In the genomic region with DNA sequence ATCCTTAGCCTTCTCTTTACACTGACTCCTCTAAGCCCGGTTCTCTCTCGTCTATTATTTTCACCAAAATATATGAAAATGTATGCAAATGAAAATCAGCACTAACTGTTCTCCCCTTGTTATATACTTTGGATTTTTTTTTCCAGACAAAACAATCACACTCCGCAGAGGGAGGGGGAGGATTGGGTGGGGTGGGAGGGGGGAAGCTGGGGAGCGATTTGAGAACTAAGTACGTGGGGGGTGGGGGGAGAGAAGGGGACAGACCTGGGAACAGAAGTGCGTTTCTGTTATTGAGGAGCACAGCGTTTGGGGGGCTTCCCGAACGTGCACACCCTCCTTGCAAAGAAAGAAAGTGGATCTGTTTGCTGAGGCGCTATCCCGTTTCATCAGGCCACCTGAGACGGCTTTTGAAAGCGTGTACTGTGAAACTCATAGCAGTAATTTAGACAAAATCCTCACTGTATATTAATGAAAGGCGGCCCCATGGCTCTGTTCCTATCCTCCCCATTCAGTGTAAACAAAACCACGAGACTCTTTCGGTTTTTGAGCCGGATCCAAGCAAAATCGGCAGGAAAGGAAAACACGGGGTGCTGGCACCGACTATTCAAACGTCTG, we compare ENCODE assay signal across 9 mouse cellular contexts. TPM values are rescaled to one million over a fixed set of nuclear protein-coding genes. Genes with fewer than 3 reads are reported as not detected.
DNase-seq lines count a peak whose midpoint lies in the region; ATAC-seq lines count a peak whose summit lies in the region.
"Had no signal": no experiment of that assay in that cellular context is flagged by ENCODE, and none has a peak within 500 bp of the region (broad histone marks: within the 10 kb centered on the region; RNA-seq: fewer than 3 reads in every experiment).

No protein-coding gene starts in this region.

- peak; percentile 1; the same call in 1 of the 2 replicates for ATAC-seq in midbrain, embryonic 11.5 days (ENCODE audit: low FRiP score)

- WGBS in hindbrain, embryonic 10.5 days, result under 1% methylated on average over 21 of the region's 21 CpGs
- under 1% methylated on average over 19 of the region's 21 CpGs for WGBS in midbrain, embryonic 11.5 days

- DNase-seq in kidney, adult 9 months, result peak; percentile 42
- no peak for DNase-seq in kidney, postnatal 25 days
- peak; percentile 45 for DNase-seq in embryo, embryonic 9.5 days (ENCODE audit: extremely low spot score)
- DNase-seq in hindbrain, embryonic 10.5 days (ENCODE audit: low spot score), result peak; percentile 67
- peak; percentile 95 for DNase-seq in midbrain, embryonic 11.5 days (ENCODE audit: low spot score, missing footprints)
- no peak for DNase-seq in frontal cortex, postnatal 25 days (ENCODE audit: low spot score in 2 of 2)
- no peak for DNase-seq in lung, postnatal 25 days (ENCODE audit: low spot score)
- no peak for DNase-seq in layer of hippocampus, adult 11-12 months (ENCODE audit: low spot score)

- peak overlapping the region; percentile 97 for H3K27ac ChIP-seq in hindbrain, embryonic 10.5 days
- H3K27ac ChIP-seq in midbrain, embryonic 11.5 days (ENCODE audit: low read depth, low read length), result peak overlapping the region; percentile 98
- H3K27ac ChIP-seq: macrophage had no signal

- H3K4me2 ChIP-seq in midbrain, embryonic 11.5 days, result peak overlapping the region; percentile 97

- H3K9ac ChIP-seq in midbrain, embryonic 11.5 days (ENCODE audit: low read length), result peak overlapping the region; percentile 93

- peak overlapping the region; percentile 84 for H3K4me3 ChIP-seq in hindbrain, embryonic 10.5 days
- H3K4me3 ChIP-seq in midbrain, embryonic 11.5 days (ENCODE audit: low read depth, low read length), result peak overlapping the region; percentile 100

- H3K27me3 ChIP-seq in hindbrain, embryonic 10.5 days (ENCODE audit: insufficient read depth, poor library complexity, severe bottlenecking), result peaks cover 47% of the 10 kb centered on the region
- no peaks in the 10 kb centered on the region for H3K27me3 ChIP-seq in midbrain, embryonic 11.5 days (ENCODE audit: control insufficient read depth, insufficient read depth, low read length)

- H3K9me3 ChIP-seq in hindbrain, embryonic 10.5 days, result no peaks in the 10 kb centered on the region
- no peaks in the 10 kb centered on the region for H3K9me3 ChIP-seq in midbrain, embryonic 11.5 days (ENCODE audit: control insufficient read depth, low read length)

- H3K4me1 ChIP-seq in hindbrain, embryonic 10.5 days (replicated peaks), result peaks cover 19% of the 10 kb centered on the region
- H3K4me1 ChIP-seq in midbrain, embryonic 11.5 days (ENCODE audit: control insufficient read depth, insufficient read depth, low read length), result peaks cover 21% of the 10 kb centered on the region

- peaks cover 15% of the 10 kb centered on the region for H3K36me3 ChIP-seq in hindbrain, embryonic 10.5 days
- H3K36me3 ChIP-seq in midbrain, embryonic 11.5 days (ENCODE audit: control insufficient read depth, insufficient read depth, low read length), result peaks cover 8% of the 10 kb centered on the region

RNA-seq across cellular contexts. Expression of a gene that starts 2.4 kb away (rescaled TPM):
- polyA plus RNA-seq in hindbrain, embryonic 10.5 days (2016; fragmentation: Nextera tagmentation; extraction: Ambion mirVana), result 16.8 and 17.8 TPM in 2 replicates
- polyA plus RNA-seq in midbrain, embryonic 11.5 days (2014; fragmentation: Nextera tagmentation; extraction: Ambion mirVana), result 26.3 and 27.9 TPM in 2 replicates
- polyA plus RNA-seq: macrophage had no signal

Comparison
In these comparisons a context has a peak if more than half of its experiments do, and no peak if none do; other contexts are left out.
1. DNase-seq: peak in kidney, adult 9 months (single experiment), embryo, embryonic 9.5 days (single experiment), hindbrain, embryonic 10.5 days (single experiment) and midbrain, embryonic 11.5 days (single experiment); none in kidney, postnatal 25 days (0 of 2), frontal cortex, postnatal 25 days (0 of 2), lung, postnatal 25 days (single experiment) and layer of hippocampus, adult 11-12 months (single experiment).